Mouse (Mus musculus) spleen, adult 2 months (tissue): ENCODE results near the gene Atp6v0d1. TPM values are rescaled to one million over a fixed set of nuclear protein-coding genes. Genes with fewer than 3 reads are reported as not detected.
A peak's percentile ranks its signal among the peaks of the same experiment; 100 is the strongest.

Source experiments
- DNase-seq, 2 experiments: peaks; one replicate each; pipeline versions ENCODE4 v3.0.0 to v3.0.0-alpha.2; 2012 to 2021; ENCODE audit warnings: low spot score in 2 of 2, low read depth in 1 of 2
- H3K27ac ChIP-seq: fragments of 200-500 bp; 2 replicates; pipeline ENCODE4 v1.5.1; 2012; ENCODE audit warnings: low read length, inconsistent platforms; ENCODE audit not compliant: insufficient read depth
- H3K27me3 ChIP-seq: fragments of 200-500 bp; 2 replicates; pipeline ENCODE4 v1.6.1; 2012; ENCODE audit warnings: mild to moderate bottlenecking, moderate library complexity, low read length, inconsistent platforms; ENCODE audit not compliant: control insufficient read depth, insufficient read depth
- H3K36me3 ChIP-seq: fragments of 200-500 bp; 2 replicates; pipeline ENCODE4 v1.6.1; 2012; ENCODE audit warnings: mild to moderate bottlenecking, low read length, inconsistent platforms; ENCODE audit not compliant: control insufficient read depth, insufficient read depth
- H3K4me1 ChIP-seq: fragments of 200-500 bp; 2 replicates; pipeline ENCODE4 v1.6.1; 2011; ENCODE audit warnings: inconsistent platforms; ENCODE audit not compliant: control insufficient read depth, insufficient read depth, insufficient read length
- H3K4me3 ChIP-seq: fragments of 200-500 bp; 2 replicates; pipeline ENCODE4 v1.5.1; 2011; ENCODE audit warnings: mild to moderate bottlenecking, inconsistent platforms; ENCODE audit not compliant: insufficient read depth, insufficient read length; ENCODE audit errors: extremely low read depth
- CTCF ChIP-seq: fragments of 200-500 bp; IDR thresholded peaks from 2 replicates; pipeline ENCODE4 v1.5.1; 2011; ENCODE audit warnings: mild to moderate bottlenecking, inconsistent platforms; ENCODE audit not compliant: insufficient read depth, insufficient read length, insufficient replicate concordance; ENCODE audit errors: extremely low read depth
- POLR2A ChIP-seq: fragments of 200-500 bp; IDR thresholded peaks from 2 replicates; pipeline ENCODE4 v1.6.1; 2011; ENCODE audit warnings: low read depth, low read length, inconsistent platforms
- WGBS: fragments of 180-500 bp; shearing (Covaris S2); methylation state at CpG from one replicate; pipeline ENCODE4 v1.1.7; 2018; 5-methylcytosine and 5-hydroxymethylcytosine counted together
- polyA plus RNA-seq: library from polyadenylated mRNA; depleted of rRNA; stranded (reverse); fragments of >200 nt; gene quantifications from 2 replicates; pipeline ENCODE4 v1.2.3, GENCODE M21; 2012

The Atp6v0d1 gene
- polyA plus RNA-seq, 1 experiment = 72.0 TPM

DNA sequence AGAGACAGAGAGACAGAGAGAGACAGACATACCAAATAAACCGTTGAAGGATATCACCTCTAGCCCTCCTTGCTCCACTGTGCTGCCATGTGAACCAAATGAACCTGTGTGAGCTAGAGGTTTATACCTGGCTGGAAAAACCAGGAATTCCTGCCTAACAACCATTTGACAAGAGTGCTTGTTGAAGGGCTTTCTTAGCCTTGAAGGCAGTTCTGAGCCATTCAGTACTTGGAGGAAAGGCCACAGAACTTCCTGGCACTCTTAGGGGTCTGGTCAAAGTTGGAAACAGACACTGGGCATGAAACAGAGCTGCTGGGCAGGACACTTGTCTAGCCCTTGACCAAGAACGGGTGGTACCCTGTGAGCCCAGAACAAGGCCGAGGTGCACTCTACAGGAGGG lies 71.3 kb downstream of the Atp6v0d1 start:
- WGBS = 86% methylated on average over 3 of the region's 3 CpGs

DNA sequence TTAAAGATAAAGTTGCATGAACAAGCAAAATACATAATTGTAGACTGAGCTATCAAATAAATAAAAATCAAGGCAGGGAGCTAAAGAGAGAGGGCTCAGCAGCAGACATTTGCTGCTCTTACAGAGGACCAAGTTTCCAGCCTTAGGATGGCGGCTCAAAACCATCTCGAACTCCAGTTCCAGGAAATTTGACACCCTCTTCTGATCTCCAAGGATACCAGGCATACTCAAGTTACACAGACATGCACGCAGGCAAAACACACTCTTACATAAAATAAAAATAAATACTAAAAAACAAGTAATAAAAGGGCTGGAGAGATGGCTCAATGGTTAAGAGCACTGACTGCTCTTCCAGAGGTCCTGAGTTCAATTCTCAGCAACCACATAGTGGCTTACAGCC lies 72.4 kb downstream of the Atp6v0d1 start:
- TF ChIP-seq POLR2A (no peak), CTCF (no peak)
- no peak for DNase-seq
- Histone ChIP-seq H3K4me1 (peaks cover 7% of the 10 kb centered on the region), H3K36me3 (no peaks in the 10 kb centered on the region), H3K27me3 (no peaks in the 10 kb centered on the region), H3K27ac (no peak overlapping the region), H3K4me3 (no peak overlapping the region)
- 91% methylated on average over 3 of the region's 3 CpGs for WGBS

More for the DNA sequence above, 71.3 kb downstream of the Atp6v0d1 start:
- Histone ChIP-seq H3K27me3 (no peaks in the 10 kb centered on the region), H3K36me3 (no peaks in the 10 kb centered on the region), H3K27ac (no peak overlapping the region), H3K4me3 (no peak overlapping the region), H3K4me1 (peaks cover 7% of the 10 kb centered on the region)
- TF ChIP-seq POLR2A = no peak
- no peak for TF ChIP-seq CTCF
- no peak for DNase-seq

DNA sequence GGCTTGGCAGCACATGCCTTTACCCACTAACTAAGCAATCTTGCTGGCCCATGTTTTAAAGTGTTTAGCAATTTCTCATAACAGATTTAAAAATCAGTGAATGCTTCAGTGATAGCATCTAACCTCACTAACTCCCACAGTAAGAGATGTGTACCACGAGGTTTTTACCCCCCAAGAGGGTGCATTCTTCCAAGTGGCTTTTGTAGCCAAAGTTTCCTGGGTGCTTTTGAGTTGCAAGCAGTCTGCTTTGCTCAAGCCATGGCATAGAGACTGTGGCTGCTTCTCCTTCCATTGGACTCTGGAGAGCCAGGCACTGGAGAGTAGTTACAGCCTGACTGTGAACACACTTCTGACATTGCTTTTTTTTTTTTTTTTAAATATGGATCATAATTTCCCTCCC lies 76.6 kb downstream of the Atp6v0d1 start:
- WGBS = 36% methylated on average over 1 of the region's 1 CpGs
- TF ChIP-seq CTCF (no peak), POLR2A (no peak)
- Histone ChIP-seq H3K36me3 (no peaks in the 10 kb centered on the region), H3K4me1 (no peaks in the 10 kb centered on the region), H3K27me3 (no peaks in the 10 kb centered on the region), H3K4me3 (no peak overlapping the region), H3K27ac (no peak overlapping the region)
- no peak for DNase-seq

DNA sequence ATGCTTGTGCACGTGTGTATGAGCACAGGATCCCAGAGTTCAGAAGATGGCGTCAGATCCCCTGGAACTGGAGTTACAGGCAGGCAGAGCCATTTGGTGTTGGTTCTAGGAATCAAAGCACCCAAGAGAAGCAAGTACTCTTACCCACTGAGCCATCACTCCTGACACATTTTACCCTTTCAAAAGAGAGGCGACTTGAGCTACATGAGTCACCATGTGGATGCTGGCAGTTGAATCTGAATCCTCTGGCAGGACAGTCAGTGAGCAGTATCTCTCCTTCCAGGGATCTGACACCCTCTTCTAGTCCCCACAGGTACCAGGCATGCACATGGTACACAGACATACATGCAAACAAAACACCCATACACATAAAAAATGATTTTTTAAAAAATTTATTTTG lies 77.8 kb downstream of the Atp6v0d1 start:
- WGBS = 87% methylated on average over 3 of the region's 3 CpGs
- H3K4me1 ChIP-seq = no peaks in the 10 kb centered on the region
- H3K27me3 ChIP-seq = no peaks in the 10 kb centered on the region
- DNase-seq = no peak
- no peak overlapping the region for H3K4me3 ChIP-seq
- TF ChIP-seq CTCF = no peak
- H3K27ac ChIP-seq = no peak overlapping the region
- no peaks in the 10 kb centered on the region for H3K36me3 ChIP-seq

DNA sequence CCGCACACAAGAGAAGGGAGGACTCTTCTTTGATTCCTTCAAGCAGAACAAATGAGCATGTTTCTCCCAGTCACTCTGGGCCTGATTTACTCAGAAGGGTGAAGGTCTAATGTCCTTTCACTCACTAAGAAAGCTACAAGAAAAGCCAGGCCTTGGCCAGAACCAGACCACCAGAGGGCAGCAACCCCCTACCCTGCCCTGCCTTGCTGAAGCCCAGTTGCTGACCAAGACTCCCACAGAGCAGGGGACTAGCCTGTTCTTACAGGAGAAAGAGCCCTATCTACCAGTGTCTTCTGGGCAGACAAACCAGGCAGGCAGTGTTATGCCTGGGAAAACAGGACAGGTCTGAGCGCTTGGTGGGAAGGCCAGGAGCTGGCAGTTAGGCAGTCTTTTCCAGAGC lies 81.5 kb downstream of the Atp6v0d1 start:
- TF ChIP-seq CTCF = peak; percentile 40; the same call in 1 of the 2 replicates
- TF ChIP-seq POLR2A = no peak
- Histone ChIP-seq H3K27ac (no peak overlapping the region), H3K27me3 (no peaks in the 10 kb centered on the region), H3K36me3 (no peaks in the 10 kb centered on the region), H3K4me1 (no peaks in the 10 kb centered on the region), H3K4me3 (no peak overlapping the region)
- peak in 1 of 2 experiments; percentile 18 for DNase-seq
- WGBS = 76% methylated on average over 2 of the region's 2 CpGs

DNA sequence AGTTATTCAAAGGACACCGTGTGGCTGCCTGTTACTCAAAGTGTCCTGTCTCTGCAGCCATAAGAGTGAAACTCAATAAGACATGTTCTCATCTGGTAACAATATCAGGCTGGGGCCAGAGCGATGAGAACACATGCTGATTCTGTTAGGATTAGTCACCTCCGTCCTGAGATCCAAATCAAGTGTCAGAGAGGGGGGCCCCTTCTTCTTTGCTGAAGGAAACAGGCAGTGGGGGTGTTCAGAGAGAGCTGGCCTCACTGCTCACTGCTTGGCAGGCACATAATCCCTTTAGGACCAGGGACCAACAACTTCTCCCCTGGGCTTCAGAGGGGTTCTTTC lies 81.8 kb downstream of the Atp6v0d1 start:
- DNase-seq = no peak
- Histone ChIP-seq H3K27me3 (no peaks in the 10 kb centered on the region), H3K4me1 (no peaks in the 10 kb centered on the region), H3K4me3 (no peak overlapping the region), H3K27ac (no peak overlapping the region), H3K36me3 (no peaks in the 10 kb centered on the region)
- TF ChIP-seq POLR2A = no peak
- TF ChIP-seq CTCF = no peak
- WGBS = 89% methylated on average over 3 of the region's 3 CpGs

DNA sequence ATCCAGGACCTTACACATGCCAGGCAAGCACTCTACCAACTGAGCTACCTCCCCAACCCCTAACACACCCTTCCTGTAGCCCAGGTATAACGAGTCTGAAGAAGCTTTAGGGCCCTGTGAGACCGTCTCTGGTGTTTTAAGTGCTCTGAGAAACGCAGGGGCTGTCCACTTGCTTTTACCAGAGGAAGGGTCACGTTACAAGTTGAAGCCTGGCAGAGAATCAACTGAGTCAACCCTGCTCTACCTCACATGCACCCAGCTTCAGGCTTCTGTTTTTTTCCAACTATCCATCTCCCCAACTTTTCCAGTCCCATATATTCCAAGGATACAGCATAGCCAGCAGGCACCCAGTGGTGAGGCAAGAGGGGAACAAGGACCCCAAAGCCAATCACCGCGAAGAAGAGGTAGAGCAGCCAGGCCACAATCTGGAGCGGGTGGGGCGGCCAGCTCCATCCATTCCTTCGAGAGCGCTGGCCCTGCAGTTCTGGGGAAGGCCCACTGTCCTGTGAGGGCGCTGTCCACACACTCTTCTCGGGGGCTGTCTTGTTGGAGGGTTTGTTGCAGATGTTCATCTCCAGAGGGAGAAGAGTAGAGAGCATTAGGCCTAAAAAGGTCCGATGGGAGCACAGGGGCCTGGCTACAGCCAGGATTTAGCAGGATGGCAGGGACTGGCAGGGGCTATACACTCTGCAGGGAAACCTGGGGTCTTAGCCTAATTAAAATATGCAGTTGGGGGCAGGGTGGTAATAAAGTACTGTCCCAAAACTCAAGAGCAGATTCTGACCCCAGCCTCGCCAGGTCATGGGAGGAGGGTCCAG lies 82.4 kb downstream of the Atp6v0d1 start:
- Histone ChIP-seq H3K27me3 (no peaks in the 10 kb centered on the region), H3K4me1 (no peaks in the 10 kb centered on the region), H3K27ac (no peak overlapping the region), H3K4me3 (no peak overlapping the region), H3K36me3 (no peaks in the 10 kb centered on the region)
- no peak for DNase-seq
- WGBS = 82% methylated on average over 14 of the region's 14 CpGs
- TF ChIP-seq CTCF (no peak), POLR2A (no peak)
